Comparison of ENCODE assay signal across 22 mouse cellular contexts in the genomic region with DNA sequence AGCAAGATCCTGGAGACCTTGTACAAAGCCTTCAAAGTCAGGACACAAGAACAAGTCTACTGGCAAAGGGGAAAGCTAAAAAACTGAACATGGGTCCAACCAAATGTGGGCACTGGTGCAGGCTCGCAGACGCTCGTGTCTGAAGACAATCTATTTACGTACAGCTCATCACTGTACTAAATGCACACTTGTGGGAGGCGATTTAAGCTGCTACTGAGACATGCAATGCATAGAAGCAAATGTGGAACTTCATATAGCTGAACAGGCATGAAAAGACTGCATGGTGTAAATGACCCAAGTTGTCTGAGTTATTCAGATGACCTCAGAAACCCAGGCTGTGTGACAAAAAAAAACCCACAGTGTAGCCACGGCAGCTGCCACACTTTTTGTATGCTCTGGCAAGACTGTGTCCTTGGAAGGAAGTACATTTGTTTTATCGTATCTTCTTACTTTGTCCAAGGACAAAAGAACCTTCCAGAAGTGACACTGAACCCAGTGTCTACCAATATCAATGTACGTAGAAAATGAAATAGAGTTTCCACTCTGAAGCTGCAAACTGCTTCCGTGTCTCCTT. TPM values are rescaled to one million over a fixed set of nuclear protein-coding genes. Genes with fewer than 3 reads are reported as not detected.
A peak's percentile ranks its signal among the peaks of the same experiment; 100 is the strongest.
DNase-seq lines count a peak whose midpoint lies in the region; ATAC-seq and TF ChIP-seq lines count a peak whose summit lies in the region.
"Had no signal": no experiment of that assay in that cellular context is flagged by ENCODE, and none has a peak within 500 bp of the region (broad histone marks: within the 10 kb centered on the region; RNA-seq: fewer than 3 reads in every experiment).

No protein-coding gene starts in this region.

- peak overlapping the region; percentile 6 for H3K27ac ChIP-seq in heart, adult 2 months
- 0 out of 2 replicates have a peak overlapping the region, but pooled peaks have one; percentile 47 for H3K27ac ChIP-seq in testis, adult 2 months (ENCODE audit: control insufficient read depth, insufficient read depth, low read depth, low read length)
- H3K27ac ChIP-seq: embryonic facial prominence, embryonic 13.5 days; forebrain, embryonic 13.5 days; hindbrain, embryonic 13.5 days; hindbrain, postnatal 0 days had no signal

- no peak for TF ChIP-seq EP300 in heart, adult 2 months (IDR thresholded peaks at IDR 0.05; ENCODE audit: insufficient read depth, low read depth, low read length)

- intact Hi-C loops in heart, adult 2 months (cut with DNase I) = no loop called here

- DNase-seq in adrenal gland, adult (ENCODE audit: inconsistent age in 2 of 2, low spot score in 1 of 2) = peak; percentile 56 to 76
- DNase-seq in adrenal gland, adult 18-20 months (ENCODE audit: low spot score in 2 of 2) = no peak
- no peak for DNase-seq in heart, adult 2 months
- DNase-seq in heart, postnatal 4 days = no peak
- DNase-seq in testis, postnatal 10 days (ENCODE audit: low spot score) = no peak
- DNase-seq: adrenal gland, adult 8-10 months; B cell, adult 2 months; cerebellum, adult 18-20 months; cerebellum, adult 9-11 months; cerebellum, postnatal 36 days; forebrain, postnatal 0 days; gastrocnemius, postnatal 14 days; kidney, adult 11 months; kidney, adult 9 months had no signal

- H3K4me3 ChIP-seq in heart, adult 2 months = no peak overlapping the region
- no peak overlapping the region for H3K4me3 ChIP-seq in testis, adult 2 months (ENCODE audit: control insufficient read depth, low read depth, low read length)
- H3K4me3 ChIP-seq: embryonic facial prominence, embryonic 13.5 days; forebrain, embryonic 13.5 days; hindbrain, embryonic 13.5 days had no signal

- no peak overlapping the region for H3K9ac ChIP-seq in heart, adult 2 months (ENCODE audit: low read depth, low read length)
- H3K9ac ChIP-seq: embryonic facial prominence, embryonic 13.5 days; forebrain, embryonic 13.5 days; forebrain, postnatal 0 days; hindbrain, embryonic 13.5 days had no signal

- H3K4me1 ChIP-seq in heart, adult 2 months (ENCODE audit: control insufficient read depth, insufficient read depth, low read length) = peaks cover 3% of the 10 kb centered on the region; the same call in 1 of the 2 replicates
- peaks cover 5% of the 10 kb centered on the region for H3K4me1 ChIP-seq in testis, adult 2 months (ENCODE audit: control insufficient read depth, insufficient read depth, low read length)
- H3K4me1 ChIP-seq: embryonic facial prominence, embryonic 13.5 days; forebrain, embryonic 13.5 days; hindbrain, embryonic 13.5 days had no signal

- TF ChIP-seq CTCF in heart, adult 2 months (IDR thresholded peaks at IDR 0.05) = no peak
- TF ChIP-seq CTCF in testis, adult 2 months (IDR thresholded peaks at IDR 0.05; ENCODE audit: control insufficient read depth, insufficient read depth, insufficient replicate concordance, low read depth, low read length) = no peak

- H3K79me2 ChIP-seq in heart, adult 2 months (replicated peaks; ENCODE audit: control insufficient read depth, insufficient read depth, low read length) = peaks cover 3% of the 10 kb centered on the region

- 43% methylated on average over 9 of the region's 9 CpGs for WGBS in heart, adult 2 months

- peaks cover 11% of the 10 kb centered on the region for H3K36me3 ChIP-seq in heart, adult 2 months (ENCODE audit: control insufficient read depth, insufficient read depth, low read length)
- H3K36me3 ChIP-seq in testis, adult 2 months (ENCODE audit: control insufficient read depth, insufficient read depth, low read length) = no peaks in the 10 kb centered on the region
- H3K36me3 ChIP-seq: hindbrain, embryonic 13.5 days had no signal

- no peak for ATAC-seq in monocyte, adult 5-6 weeks (replicated peaks; ENCODE audit: insufficient number of reproducible peaks, low FRiP score, low TSS enrichment, poor library complexity, severe bottlenecking)
- ATAC-seq: CD4-positive, CD25-positive, alpha-beta regulatory T cell, adult 4 months; forebrain, embryonic 13.5 days; forebrain, postnatal 0 days; hindbrain, postnatal 0 days had no signal

- no peak for TF ChIP-seq POLR2A in heart, adult 2 months (IDR thresholded peaks at IDR 0.05; ENCODE audit: insufficient read depth, low read depth, low read length)
- TF ChIP-seq POLR2A in testis, adult 2 months (IDR thresholded peaks at IDR 0.05; ENCODE audit: control insufficient read depth, low read depth, low read length) = no peak

- no peaks in the 10 kb centered on the region for H3K27me3 ChIP-seq in heart, adult 2 months (ENCODE audit: control insufficient read depth, insufficient read depth, low read length)
- no peaks in the 10 kb centered on the region for H3K27me3 ChIP-seq in testis, adult 2 months (ENCODE audit: control insufficient read depth, insufficient read depth, low read length)
- H3K27me3 ChIP-seq: embryonic facial prominence, embryonic 13.5 days; forebrain, embryonic 13.5 days; hindbrain, embryonic 13.5 days had no signal

RNA-seq across cellular contexts. Expression of gene Hadh, which starts 12.4 kb away (rescaled TPM):
- 100 to 1,000 TPM; 469 to 611 TPM for total RNA-seq in adrenal gland, adult 18-20 months (2021)
- total RNA-seq in heart, adult 2 months (2021) = 100 to 1,000 TPM; 648 to 774 TPM
- 619 and 842 TPM in 2 replicates for polyA plus RNA-seq in heart, adult 2 months (2012; rRNA removed)
- total RNA-seq in heart, postnatal 4 days (2021) = 100 to 1,000 TPM; 416 to 432 TPM
- 30.2 and 36.2 TPM in 2 replicates for polyA plus RNA-seq in testis, adult 2 months (2012; rRNA removed)
- 12.7 to 23.1 TPM (median 17.3 TPM) in 3 replicates for total RNA-seq in monocyte, adult 5-6 weeks (2017)

RNA-seq across cellular contexts. Expression of gene Cyp2u1, which starts 43.5 kb away (rescaled TPM):
- total RNA-seq in adrenal gland, adult 18-20 months (2021) = 10 to 100 TPM; 13.5 to 28.2 TPM
- 10 to 100 TPM; 32.8 to 40.9 TPM for total RNA-seq in heart, adult 2 months (2021)
- polyA plus RNA-seq in heart, adult 2 months (2012; rRNA removed) = 13.0 and 15.0 TPM in 2 replicates
- total RNA-seq in heart, postnatal 4 days (2021) = 10 to 100 TPM; 23.9 to 25.0 TPM
- 4.6 and 4.7 TPM in 2 replicates for polyA plus RNA-seq in testis, adult 2 months (2012; rRNA removed)
- 0.39 TPM in 1 of 3 replicates, not detected in the others for total RNA-seq in monocyte, adult 5-6 weeks (2017)
- polyA plus RNA-seq: G1E had no signal

Comparison
In these comparisons a context has a peak if more than half of its experiments do, and no peak if none do; other contexts are left out.
1. DNase-seq: peak in adrenal gland, adult (2 of 2); none in adrenal gland, adult 18-20 months (0 of 2), heart, adult 2 months (0 of 2), heart, postnatal 4 days (single experiment) and testis, postnatal 10 days (single experiment).
2. RNA of gene Hadh, which starts 12.4 kb away (total RNA-seq): 648 to 774 TPM in heart, adult 2 months, 469 to 611 TPM in adrenal gland, adult 18-20 months and 416 to 432 TPM in heart, postnatal 4 days; 12.7 to 23.1 TPM in monocyte, adult 5-6 weeks; every median in the first group is over 10 times any median in the second.
3. RNA of gene Cyp2u1, which starts 43.5 kb away (total RNA-seq): 32.8 to 40.9 TPM in heart, adult 2 months, 13.5 to 28.2 TPM in adrenal gland, adult 18-20 months and 23.9 to 25.0 TPM in heart, postnatal 4 days; 0.39 TPM in monocyte, adult 5-6 weeks; every median in the first group is over 10 times any median in the second.